Mouse (Mus musculus): ENCODE data around the gene Eif5a2.

GRCm38 (mm10) chr3:28781848-28782247 lies 772 bp downstream of the Eif5a2 start:
- TF ChIP-seq CTCF (IDR thresholded peaks at IDR 0.05; ENCODE audit: low read depth, low read length) (no peak), POLR2A (IDR thresholded peaks at IDR 0.05; ENCODE audit: borderline replicate concordance, low read depth, low read length) (no peak)

Data from bone marrow macrophage, adult 2 months (primary cell).